Mouse (Mus musculus): ENCODE measurements around the gene Mob2. TPM values are rescaled to one million over a fixed set of nuclear protein-coding genes. Genes with fewer than 3 reads are reported as not detected.

The Mob2 gene
- polyA plus RNA-seq, 1 experiment from 2014 or later: 22.8 TPM

DNA sequence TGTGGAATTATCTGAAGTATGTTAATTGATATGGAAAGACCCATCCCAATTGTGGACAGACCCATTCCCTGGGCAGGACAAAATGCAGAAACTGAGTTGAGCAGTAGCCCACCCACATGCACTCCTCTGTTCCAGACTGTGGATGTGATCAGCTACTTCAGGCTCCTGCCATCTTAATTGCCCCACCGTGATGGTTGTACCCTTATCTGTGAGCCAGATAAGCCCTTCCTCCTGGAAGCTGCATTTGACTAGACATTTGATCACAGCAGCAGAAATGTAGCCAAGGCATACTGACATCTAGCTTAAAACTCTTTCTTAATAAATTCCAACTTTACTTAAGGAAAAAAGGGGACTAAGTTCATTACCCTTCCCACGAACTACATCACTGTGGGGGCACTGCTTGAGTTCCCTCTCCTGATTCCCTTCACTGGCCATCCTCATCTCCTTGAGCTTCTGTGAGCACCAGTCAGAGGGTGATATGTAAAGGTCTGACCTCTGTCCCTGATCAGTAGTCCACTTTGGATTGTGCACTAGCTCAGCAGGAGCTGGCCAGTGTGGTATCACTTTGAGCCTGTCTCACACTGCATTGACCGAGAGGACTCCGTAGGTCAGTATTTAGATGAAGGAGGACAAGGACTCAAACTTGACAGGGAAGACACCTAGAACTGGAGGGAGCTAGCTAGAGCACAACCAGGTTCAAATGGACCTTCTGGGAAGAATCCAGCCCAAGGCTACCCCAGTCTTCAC is 25.5 kb upstream of the Mob2 start:
- H3K79me2 ChIP-seq (ENCODE audit: inconsistent target): no peaks in the 10 kb centered on the region
- no peak overlapping the region for H3K27ac ChIP-seq
- no peaks in the 10 kb centered on the region for H3K36me3 ChIP-seq (ENCODE audit: inconsistent target)
- no peak overlapping the region for H3K4me3 ChIP-seq (ENCODE audit: inconsistent target)
- WGBS (ENCODE audit: missing documents): 83% methylated on average over 4 of the region's 4 CpGs

- H3K36me3 ChIP-seq (ENCODE audit: inconsistent target): no peaks in the 10 kb centered on the region
- no peaks in the 10 kb centered on the region for H3K79me2 ChIP-seq (ENCODE audit: inconsistent target)
- H3K27ac ChIP-seq: no peak overlapping the region
- H3K4me3 ChIP-seq (ENCODE audit: inconsistent target): no peak overlapping the region
- WGBS (ENCODE audit: missing documents): 80% methylated on average over 3 of the region's 3 CpGs
Observed at GRCm38 (mm10) chr7:142084820-142085219, 24.0 kb upstream of the Mob2 start.

DNA sequence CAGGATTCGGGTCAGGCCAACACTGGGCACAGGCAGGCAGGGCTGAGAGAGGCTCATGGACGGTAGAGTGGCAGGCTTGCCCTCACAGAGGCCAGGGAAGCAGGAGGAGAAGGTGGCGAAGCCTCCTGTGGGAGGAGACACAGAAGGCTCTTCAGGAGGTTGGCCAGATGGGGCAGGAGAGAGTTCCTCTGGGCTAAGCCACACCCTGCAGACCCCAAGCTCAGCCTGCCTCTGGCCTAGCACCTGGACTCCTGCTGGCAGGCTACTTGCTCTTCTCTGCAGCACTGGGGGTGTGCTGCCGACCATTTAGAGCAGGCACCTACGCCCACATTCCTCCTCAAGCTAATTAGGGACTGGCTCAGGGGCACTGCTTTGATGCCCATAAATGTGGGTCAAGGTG is 23.5 kb upstream of the Mob2 start:
- no peaks in the 10 kb centered on the region for H3K36me3 ChIP-seq (ENCODE audit: inconsistent target)
- 60% methylated on average over 5 of the region's 5 CpGs for WGBS (ENCODE audit: missing documents)
- no peak overlapping the region for H3K27ac ChIP-seq
- no peaks in the 10 kb centered on the region for H3K79me2 ChIP-seq (ENCODE audit: inconsistent target)
- H3K4me3 ChIP-seq (ENCODE audit: inconsistent target): no peak overlapping the region

- Histone ChIP-seq H3K36me3 (ENCODE audit: inconsistent target) (no peaks in the 10 kb centered on the region), H3K27ac (no peak overlapping the region), H3K79me2 (ENCODE audit: inconsistent target) (no peaks in the 10 kb centered on the region), H3K4me3 (ENCODE audit: inconsistent target) (no peak overlapping the region)
- 60% methylated on average over 11 of the region's 12 CpGs for WGBS (ENCODE audit: missing documents)
Observed at GRCm38 (mm10) chr7:142083588-142084317, 22.9 kb upstream of the Mob2 start.

- Histone ChIP-seq H3K36me3 (ENCODE audit: inconsistent target) (no peaks in the 10 kb centered on the region), H3K4me3 (ENCODE audit: inconsistent target) (no peak overlapping the region), H3K79me2 (ENCODE audit: inconsistent target) (no peaks in the 10 kb centered on the region), H3K27ac (no peak overlapping the region)
- WGBS (ENCODE audit: missing documents): 59% methylated on average over 16 of the region's 16 CpGs
Observed at GRCm38 (mm10) chr7:142082607-142083006, 21.7 kb upstream of the Mob2 start.

- no peaks in the 10 kb centered on the region for H3K79me2 ChIP-seq (ENCODE audit: inconsistent target)
- 31% methylated on average over 32 of the region's 38 CpGs for WGBS (ENCODE audit: missing documents)
- H3K4me3 ChIP-seq (ENCODE audit: inconsistent target): no peak overlapping the region
- H3K36me3 ChIP-seq (ENCODE audit: inconsistent target): no peaks in the 10 kb centered on the region
- no peak overlapping the region for H3K27ac ChIP-seq
Observed at GRCm38 (mm10) chr7:142082179-142082578, 21.3 kb upstream of the Mob2 start.

GRCm38 (mm10) chr7:142081736-142082135 is 20.9 kb upstream of the Mob2 start:
- no peak overlapping the region for H3K4me3 ChIP-seq (ENCODE audit: inconsistent target)
- WGBS (ENCODE audit: missing documents): 59% methylated on average over 11 of the region's 17 CpGs
- H3K79me2 ChIP-seq (ENCODE audit: inconsistent target): no peaks in the 10 kb centered on the region
- H3K36me3 ChIP-seq (ENCODE audit: inconsistent target): no peaks in the 10 kb centered on the region
- no peak overlapping the region for H3K27ac ChIP-seq

- 82% methylated on average over 2 of the region's 2 CpGs for whole genome bisulfite sequencing (ENCODE audit: missing documents)
- Histone ChIP-seq H3K36me3 (ENCODE audit: inconsistent target) (no peaks in the 10 kb centered on the region), H3K4me3 (ENCODE audit: inconsistent target) (no peak overlapping the region), H3K27ac (no peak overlapping the region), H3K79me2 (ENCODE audit: inconsistent target) (no peaks in the 10 kb centered on the region)
Observed at GRCm38 (mm10) chr7:142080876-142081275, 20.0 kb upstream of the Mob2 start.

- Histone ChIP-seq H3K36me3 (ENCODE audit: inconsistent target) (no peaks in the 10 kb centered on the region), H3K79me2 (ENCODE audit: inconsistent target) (no peaks in the 10 kb centered on the region), H3K4me3 (ENCODE audit: inconsistent target) (no peak overlapping the region), H3K27ac (no peak overlapping the region)
- 46% methylated on average over 5 of the region's 5 CpGs for WGBS (ENCODE audit: missing documents)
Observed at GRCm38 (mm10) chr7:142079365-142079764, 18.5 kb upstream of the Mob2 start.

GRCm38 (mm10) chr7:142077138-142077537 is 16.3 kb upstream of the Mob2 start:
- Histone ChIP-seq H3K36me3 (ENCODE audit: inconsistent target) (no peaks in the 10 kb centered on the region), H3K4me3 (ENCODE audit: inconsistent target) (no peak overlapping the region), H3K27ac (no peak overlapping the region), H3K79me2 (ENCODE audit: inconsistent target) (no peaks in the 10 kb centered on the region)
- 55% methylated on average over 3 of the region's 3 CpGs for WGBS (ENCODE audit: missing documents)

GRCm38 (mm10) chr7:142074146-142074886 is 13.5 kb upstream of the Mob2 start:
- no peak overlapping the region for H3K4me3 ChIP-seq (ENCODE audit: inconsistent target)
- 48% methylated on average over 8 of the region's 8 CpGs for WGBS (ENCODE audit: missing documents)
- no peak overlapping the region for H3K27ac ChIP-seq
- no peaks in the 10 kb centered on the region for H3K36me3 ChIP-seq (ENCODE audit: inconsistent target)
- H3K79me2 ChIP-seq (ENCODE audit: inconsistent target): no peaks in the 10 kb centered on the region

- H3K4me3 ChIP-seq (ENCODE audit: inconsistent target): no peak overlapping the region
- no peaks in the 10 kb centered on the region for H3K79me2 ChIP-seq (ENCODE audit: inconsistent target)
- no peak overlapping the region for H3K27ac ChIP-seq
- no peaks in the 10 kb centered on the region for H3K36me3 ChIP-seq (ENCODE audit: inconsistent target)
Observed at GRCm38 (mm10) chr7:142071717-142072116, 10.9 kb upstream of the Mob2 start.

- H3K36me3 ChIP-seq (ENCODE audit: inconsistent target): no peaks in the 10 kb centered on the region
- no peaks in the 10 kb centered on the region for H3K79me2 ChIP-seq (ENCODE audit: inconsistent target)
- no peak overlapping the region for H3K27ac ChIP-seq
- H3K4me3 ChIP-seq (ENCODE audit: inconsistent target): no peak overlapping the region
- 18% methylated on average over 10 of the region's 10 CpGs for WGBS (ENCODE audit: missing documents)
Observed at GRCm38 (mm10) chr7:142071212-142071578, 10.3 kb upstream of the Mob2 start.

DNA sequence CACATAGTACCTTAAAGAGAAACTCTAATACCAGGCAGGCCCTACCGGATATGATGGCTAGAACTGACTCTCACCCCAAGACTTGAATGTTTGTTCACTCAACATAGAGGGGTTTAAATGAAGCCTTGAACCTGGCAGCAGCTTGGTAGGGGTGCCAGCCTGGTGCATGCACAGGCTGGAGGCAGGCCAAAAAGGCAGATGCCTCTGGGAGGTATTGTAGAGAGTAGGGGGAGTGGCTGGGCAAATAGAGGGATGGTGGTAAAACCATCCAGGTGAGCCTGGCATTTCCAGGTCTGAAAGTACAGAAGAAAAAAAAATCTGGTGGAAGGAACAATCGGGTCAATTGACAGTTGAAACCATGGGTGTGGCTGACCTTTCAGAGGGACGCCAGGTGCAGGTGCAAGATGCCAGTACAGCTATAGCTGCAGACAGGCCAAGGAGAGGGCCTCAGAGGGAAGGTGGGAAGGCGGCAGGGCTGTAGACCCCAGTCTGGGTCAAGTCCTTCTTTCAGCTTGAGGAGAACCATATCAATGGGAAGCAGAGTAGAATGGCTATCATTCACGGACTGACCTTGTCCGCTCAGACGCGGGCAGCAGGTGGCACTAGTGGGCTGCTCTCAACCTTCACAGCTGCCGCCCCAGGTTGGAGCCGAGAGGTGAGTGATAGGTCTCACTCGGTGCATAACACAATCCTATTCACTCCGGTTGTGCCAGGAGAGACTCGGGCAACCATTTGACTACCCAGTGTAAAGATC is 9.8 kb upstream of the Mob2 start:
- Histone ChIP-seq H3K36me3 (ENCODE audit: inconsistent target) (no peaks in the 10 kb centered on the region), H3K4me3 (ENCODE audit: inconsistent target) (no peak overlapping the region), H3K79me2 (ENCODE audit: inconsistent target) (no peaks in the 10 kb centered on the region), H3K27ac (peak overlapping the region; percentile 95)
- 22% methylated on average over 13 of the region's 13 CpGs for WGBS (ENCODE audit: missing documents)
